Mouse (Mus musculus) olfactory bulb, adult 2 months (tissue): ENCODE measurements at regions not wholly inside any gene's neighbourhood (a gene's known extent, or its start where the extent isn't known, plus 50 kb on each side); places are given as distances from the start of the nearest gene placed in this dataset.

Experiments
- CTCF ChIP-seq: fragments of 200-500 bp; IDR thresholded peaks from 2 replicates; pipeline ENCODE4 v1.5.1; 2012; ENCODE audit warnings: low read depth, mild to moderate bottlenecking, low read length, moderate library complexity; ENCODE audit not compliant: insufficient read depth
- POLR2A ChIP-seq: fragments of 200-500 bp; IDR thresholded peaks from 2 replicates; pipeline ENCODE4 v1.6.1; 2012; ENCODE audit warnings: mild to moderate bottlenecking, low read depth, low read length, moderate library complexity; ENCODE audit not compliant: insufficient read depth

- TF ChIP-seq CTCF (no peak), POLR2A (no peak)
Measured at GRCm38 (mm10) chr12:69507906-69508305, 74.9 kb downstream of the Vcpkmt start.
